Mouse (Mus musculus) brain, embryonic 14.5 days (tissue): ENCODE data around the gene Rpl35a.

Experiments
- CTCF ChIP-seq: fragments of 200-500 bp; IDR thresholded peaks from 2 replicates; pipeline ENCODE4 v1.5.1; 2012; ENCODE audit warnings: inconsistent platforms, mild to moderate bottlenecking, moderate library complexity, borderline replicate concordance; ENCODE audit not compliant: insufficient read depth, insufficient read length; ENCODE audit errors: extremely low read depth
- POLR2A ChIP-seq: fragments of 200-500 bp; IDR thresholded peaks from 2 replicates; pipeline ENCODE4 v1.6.1; 2012; ENCODE audit warnings: mild to moderate bottlenecking, inconsistent platforms, borderline replicate concordance; ENCODE audit not compliant: poor library complexity, insufficient read depth, insufficient read length, severe bottlenecking; ENCODE audit errors: extremely low read depth

DNA sequence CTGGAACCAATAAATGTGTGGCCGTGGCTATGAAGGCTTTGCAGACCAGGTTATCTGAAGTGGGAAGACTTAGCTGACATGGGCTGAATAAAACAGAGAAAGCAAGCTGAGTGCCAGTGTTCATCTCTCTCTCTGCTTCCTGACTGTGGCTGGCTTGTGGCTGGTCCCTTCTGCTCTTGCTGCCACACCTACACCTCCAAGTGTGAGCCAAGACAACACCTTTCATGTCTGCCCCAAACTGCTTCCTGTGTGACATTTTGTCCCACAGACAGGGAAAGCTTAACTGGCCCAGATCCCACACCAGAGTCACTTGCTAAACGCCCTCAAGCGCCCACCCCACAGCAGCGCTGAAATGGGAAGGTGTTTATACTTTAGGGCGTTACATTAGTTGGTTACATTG, 3.1 kb upstream of the Rpl35a start:
- TF ChIP-seq POLR2A (no peak), CTCF (no peak)
